In genomic region chr1:191364477-191364876, GRCm38 (mm10) we compare ENCODE assay signal across 8 mouse cellular contexts. TPM values are rescaled to one million over a fixed set of nuclear protein-coding genes. Genes with fewer than 3 reads are reported as not detected.
DNase-seq lines count a peak whose midpoint lies in the region; ATAC-seq and TF ChIP-seq lines count a peak whose summit lies in the region.

No protein-coding gene starts in this region.

- no peaks in the 10 kb centered on the region for H3K4me1 ChIP-seq in E14TG2a.4 (replicated peaks; ENCODE audit: low read depth, low read length)
- H3K4me1 ChIP-seq in midbrain, embryonic 13.5 days (replicated peaks): no peaks in the 10 kb centered on the region
- H3K4me1 ChIP-seq in hindbrain, embryonic 14.5 days (replicated peaks; ENCODE audit: control insufficient read depth, insufficient read depth, low read length): no peaks in the 10 kb centered on the region

- no peaks in the 10 kb centered on the region for H3K9me3 ChIP-seq in E14TG2a.4 (ENCODE audit: low read length)
- no peaks in the 10 kb centered on the region for H3K9me3 ChIP-seq in midbrain, embryonic 13.5 days
- no peaks in the 10 kb centered on the region for H3K9me3 ChIP-seq in hindbrain, embryonic 14.5 days (ENCODE audit: control insufficient read depth, low read length)

- peak; percentile 96 for ATAC-seq in megakaryocyte progenitor cell, adult 5-6 weeks (replicated peaks; ENCODE audit: poor library complexity)
- ATAC-seq in midbrain, embryonic 13.5 days: no peak
- ATAC-seq in hindbrain, embryonic 14.5 days (ENCODE audit: low FRiP score): no peak

- no peak overlapping the region for H3K27ac ChIP-seq in midbrain, embryonic 13.5 days
- no peak overlapping the region for H3K27ac ChIP-seq in hindbrain, embryonic 14.5 days

- no peak overlapping the region for H3K4me2 ChIP-seq in midbrain, embryonic 13.5 days (replicated peaks)
- no peak overlapping the region for H3K4me2 ChIP-seq in hindbrain, embryonic 14.5 days (replicated peaks)

- 71% methylated on average over 4 of the region's 4 CpGs for WGBS in midbrain, embryonic 13.5 days
- 69% methylated on average over 4 of the region's 4 CpGs for WGBS in hindbrain, embryonic 14.5 days

- H3K27me3 ChIP-seq in E14TG2a.4 (ENCODE audit: insufficient read depth, low read length): no peaks in the 10 kb centered on the region
- no peaks in the 10 kb centered on the region for H3K27me3 ChIP-seq in midbrain, embryonic 13.5 days
- no peaks in the 10 kb centered on the region for H3K27me3 ChIP-seq in hindbrain, embryonic 14.5 days (ENCODE audit: control insufficient read depth, insufficient read depth, low read length)

- intact Hi-C loops in heart, postnatal 10 days (cut with DNase I): no loop called here
- intact Hi-C loops in heart, postnatal 36 days (cut with DNase I): loop anchor here (2.0 kb wide), 1 partner anchor 198 kb away; no protein-coding TSS in a partner anchor

- DNase-seq in heart, postnatal 10 days: peak; percentile 30 to 44
- DNase-seq in heart, postnatal 36 days: no peak
- peak; percentile 53 for DNase-seq in c-Kit-positive CD71-negative TER-119-negative erythroid progenitor cells, embryonic 14.5 days (ENCODE audit: low read depth)
- no peak for DNase-seq in left cerebral cortex, adult 18-20 months (ENCODE audit: low spot score in 2 of 2)
- no peak for DNase-seq in hindbrain, embryonic 14.5 days (ENCODE audit: low spot score)

- H3K9ac ChIP-seq in midbrain, embryonic 13.5 days (replicated peaks): no peak overlapping the region
- H3K9ac ChIP-seq in hindbrain, embryonic 14.5 days: no peak overlapping the region

- TF ChIP-seq CTCF in E14TG2a.4 (conservative IDR thresholded peaks at IDR 0.05; ENCODE audit: low read length): peak; percentile 65

- no peak overlapping the region for H3K4me3 ChIP-seq in E14TG2a.4 (replicated peaks; ENCODE audit: low read length)
- H3K4me3 ChIP-seq in midbrain, embryonic 13.5 days (replicated peaks): no peak overlapping the region
- no peak overlapping the region for H3K4me3 ChIP-seq in hindbrain, embryonic 14.5 days (replicated peaks; ENCODE audit: low read length)

- H3K36me3 ChIP-seq in E14TG2a.4 (ENCODE audit: insufficient read depth, low read length): peaks cover 83% of the 10 kb centered on the region
- peaks cover 3% of the 10 kb centered on the region; the same call in 1 of the 2 replicates for H3K36me3 ChIP-seq in midbrain, embryonic 13.5 days
- H3K36me3 ChIP-seq in hindbrain, embryonic 14.5 days (replicated peaks; ENCODE audit: control insufficient read depth, insufficient read depth): peaks cover 4% of the 10 kb centered on the region

RNA-seq across cellular contexts. Expression of gene Ppp2r5a, which starts 38.6 kb away (rescaled TPM):
- total RNA-seq in heart, postnatal 10 days (2021): 100 to 1,000 TPM; 113 to 127 TPM
- 100 to 1,000 TPM in 1 of 2 experiments, 10 to 100 TPM in 1; 97.7 to 101 TPM for total RNA-seq in heart, postnatal 36 days (2021)
- 124 and 129 TPM in 2 replicates for total RNA-seq in megakaryocyte progenitor cell, adult 5-6 weeks (2015)
- total RNA-seq in megakaryocyte progenitor cell, adult 5-6 weeks (2017): 125 and 139 TPM in 2 replicates
- 6.3 and 7.3 TPM in 2 replicates for polyA plus RNA-seq in midbrain, embryonic 13.5 days (2015; fragmentation: Nextera tagmentation; extraction: Ambion mirVana)
- total RNA-seq in left cerebral cortex, adult 18-20 months (2021): 10 to 100 TPM; 89.2 to 94.1 TPM
- 12.6 and 14.4 TPM in 2 replicates for polyA plus RNA-seq in hindbrain, embryonic 14.5 days (2014; fragmentation: Nextera tagmentation; extraction: Ambion mirVana)

RNA-seq across cellular contexts. Expression of gene Tmem206, which starts 38.8 kb away (rescaled TPM):
- total RNA-seq in heart, postnatal 10 days (2021): 1 to 10 TPM; 4.4 to 7.0 TPM
- total RNA-seq in heart, postnatal 36 days (2021): 1 to 10 TPM; 3.2 to 4.2 TPM
- 20.8 and 23.8 TPM in 2 replicates for total RNA-seq in megakaryocyte progenitor cell, adult 5-6 weeks (2015)
- 22.0 and 25.4 TPM in 2 replicates for total RNA-seq in megakaryocyte progenitor cell, adult 5-6 weeks (2017)
- 46.9 and 48.7 TPM in 2 replicates for polyA plus RNA-seq in midbrain, embryonic 13.5 days (2015; fragmentation: Nextera tagmentation; extraction: Ambion mirVana)
- 10 to 100 TPM in 1 of 2 experiments, 1 to 10 TPM in 1; 8.2 to 10.4 TPM for total RNA-seq in left cerebral cortex, adult 18-20 months (2021)
- polyA plus RNA-seq in hindbrain, embryonic 14.5 days (2014; fragmentation: Nextera tagmentation; extraction: Ambion mirVana): 35.9 and 38.0 TPM in 2 replicates

RNA-seq across cellular contexts. Expression of gene Nenf, which starts 46.5 kb away (rescaled TPM):
- total RNA-seq in heart, postnatal 10 days (2021): 100 to 1,000 TPM; 107 to 116 TPM
- total RNA-seq in heart, postnatal 36 days (2021): 100 to 1,000 TPM; 105 to 108 TPM
- total RNA-seq in megakaryocyte progenitor cell, adult 5-6 weeks (2015): 23.8 and 29.8 TPM in 2 replicates
- 7.6 and 8.7 TPM in 2 replicates for total RNA-seq in megakaryocyte progenitor cell, adult 5-6 weeks (2017)
- 81.7 and 87.5 TPM in 2 replicates for polyA plus RNA-seq in midbrain, embryonic 13.5 days (2015; fragmentation: Nextera tagmentation; extraction: Ambion mirVana)
- total RNA-seq in left cerebral cortex, adult 18-20 months (2021): 10 to 100 TPM; 76.1 to 80.3 TPM
- 161 and 166 TPM in 2 replicates for polyA plus RNA-seq in hindbrain, embryonic 14.5 days (2014; fragmentation: Nextera tagmentation; extraction: Ambion mirVana)

Comparison
In these comparisons a context has a peak if more than half of its experiments do, and no peak if none do; other contexts are left out.
1. DNase-seq: peak in heart, postnatal 10 days (2 of 2) and c-Kit-positive CD71-negative TER-119-negative erythroid progenitor cells, embryonic 14.5 days (single experiment); none in heart, postnatal 36 days (0 of 2), left cerebral cortex, adult 18-20 months (0 of 2) and hindbrain, embryonic 14.5 days (single experiment).